Mouse (Mus musculus) liver, embryonic 11.5 days (tissue): ENCODE measurements at regions not wholly inside any gene's neighbourhood (a gene's known extent, or its start where the extent isn't known, plus 50 kb on each side); places are given as distances from the start of the nearest gene placed in this dataset.
A peak's percentile ranks its signal among the peaks of the same experiment; 100 is the strongest.

Experiments
- ATAC-seq: fragments of 200-750 bp; cut with Nextera tagmentation; replicated peaks from 2 replicates; pipeline ENCODE4 v1.8.0; 2017; ENCODE audit warnings: moderate number of reproducible peaks, mild to moderate bottlenecking, moderate TSS enrichment, moderate library complexity; ENCODE audit not compliant: low FRiP score
- DNase-seq: peaks from one replicate; pipeline ENCODE4 v3.0.0-alpha.2; 2017; ENCODE audit warnings: low spot score
- H3K27ac ChIP-seq: fragments of 300-500 bp; sonication (generic); 2 replicates; pipeline ENCODE4 v1.5.1; 2014; ENCODE audit warnings: mild to moderate bottlenecking, low read depth, low read length, control low read depth
- H3K27me3 ChIP-seq: fragments of 300-500 bp; sonication (generic); replicated peaks from 2 replicates; pipeline ENCODE4 v1.6.1; 2014; ENCODE audit warnings: low read length, mixed read lengths; ENCODE audit not compliant: control insufficient read depth, insufficient read depth
- H3K36me3 ChIP-seq: fragments of 300-500 bp; sonication (generic); 2 replicates; pipeline ENCODE4 v1.6.1; 2014; ENCODE audit warnings: mild to moderate bottlenecking, low read length, moderate library complexity, mixed read lengths; ENCODE audit not compliant: control insufficient read depth, insufficient read depth
- H3K4me1 ChIP-seq: fragments of 300-500 bp; sonication (generic); replicated peaks from 2 replicates; pipeline ENCODE4 v1.6.1; 2014; ENCODE audit warnings: low read length, mixed read lengths; ENCODE audit not compliant: control insufficient read depth, insufficient read depth
- H3K4me2 ChIP-seq: fragments of 300-500 bp; sonication (generic); 2 replicates; pipeline ENCODE4 v1.6.1; 2014; ENCODE audit warnings: mild to moderate bottlenecking, control low read depth, moderate library complexity
- H3K4me3 ChIP-seq: fragments of 300-500 bp; sonication (generic); 2 replicates; pipeline ENCODE4 v1.5.1; 2014; ENCODE audit warnings: low read depth, low read length, control low read depth
- H3K9ac ChIP-seq: fragments of 300-500 bp; sonication (generic); 2 replicates; pipeline ENCODE4 v1.6.1; 2014; ENCODE audit warnings: low read depth, low read length, control low read depth
- H3K9me3 ChIP-seq: fragments of 300-500 bp; sonication (generic); 2 replicates; pipeline ENCODE4 v1.6.1; 2016; ENCODE audit warnings: low read length, inconsistent platforms, mixed read lengths; ENCODE audit not compliant: control insufficient read depth
- WGBS: fragments of 180-500 bp; shearing (Covaris S2); extraction: QIAGEN DNeasy Blood & Tissue Kit; methylation state at CpG from one replicate; pipeline ENCODE4 v1.1.7; 2014; 5-methylcytosine and 5-hydroxymethylcytosine counted together

- no peak for DNase-seq
- Histone ChIP-seq H3K27me3 (no peaks in the 10 kb centered on the region), H3K9me3 (no peaks in the 10 kb centered on the region), H3K27ac (no peak overlapping the region), H3K4me1 (no peaks in the 10 kb centered on the region), H3K9ac (no peak overlapping the region), H3K36me3 (no peaks in the 10 kb centered on the region), H3K4me2 (no peak overlapping the region), H3K4me3 (no peak overlapping the region)
- no peak for ATAC-seq
- 84% methylated on average over 6 of the region's 6 CpGs for WGBS
These were observed 83.0 kb downstream of the Zbtb18 start for GRCm38 (mm10) chr1:177525141-177525540.

GRCm38 (mm10) chr1:177531791-177532190, 89.6 kb downstream of the Zbtb18 start:
- WGBS = 44% methylated on average over 2 of the region's 2 CpGs
- Histone ChIP-seq H3K9ac (no peak overlapping the region), H3K4me2 (no peak overlapping the region), H3K4me1 (no peaks in the 10 kb centered on the region), H3K9me3 (no peaks in the 10 kb centered on the region), H3K4me3 (no peak overlapping the region), H3K27ac (no peak overlapping the region), H3K36me3 (no peaks in the 10 kb centered on the region), H3K27me3 (no peaks in the 10 kb centered on the region)
- no peak for ATAC-seq
- no peak for DNase-seq

GRCm38 (mm10) chr1:177532656-177533055, 90.5 kb downstream of the Zbtb18 start:
- no peak for ATAC-seq
- DNase-seq = no peak
- H3K9me3 ChIP-seq = no peaks in the 10 kb centered on the region
- H3K27ac ChIP-seq = no peak overlapping the region
- H3K4me3 ChIP-seq = no peak overlapping the region
- no peak overlapping the region for H3K9ac ChIP-seq
- H3K4me1 ChIP-seq = no peaks in the 10 kb centered on the region
- H3K4me2 ChIP-seq = no peak overlapping the region
- 72% methylated on average over 2 of the region's 2 CpGs for WGBS
- H3K27me3 ChIP-seq = no peaks in the 10 kb centered on the region
- no peaks in the 10 kb centered on the region for H3K36me3 ChIP-seq

GRCm38 (mm10) chr1:177533332-177533731, 91.2 kb downstream of the Zbtb18 start:
- WGBS = 71% methylated on average over 2 of the region's 2 CpGs
- Histone ChIP-seq H3K4me1 (no peaks in the 10 kb centered on the region), H3K36me3 (no peaks in the 10 kb centered on the region), H3K9ac (no peak overlapping the region), H3K4me2 (no peak overlapping the region), H3K4me3 (no peak overlapping the region), H3K27ac (no peak overlapping the region), H3K9me3 (no peaks in the 10 kb centered on the region), H3K27me3 (no peaks in the 10 kb centered on the region)
- DNase-seq (no peak), ATAC-seq (no peak)

- WGBS = 78% methylated on average over 15 of the region's 15 CpGs
- Histone ChIP-seq H3K4me3 (no peak overlapping the region), H3K27me3 (no peaks in the 10 kb centered on the region), H3K36me3 (no peaks in the 10 kb centered on the region), H3K4me2 (no peak overlapping the region), H3K4me1 (no peaks in the 10 kb centered on the region), H3K27ac (no peak overlapping the region), H3K9me3 (no peaks in the 10 kb centered on the region), H3K9ac (no peak overlapping the region)
- DNase-seq = no peak
- ATAC-seq = no peak; the same call in 1 of the 2 replicates
These were observed 103.0 kb downstream of the Zbtb18 start for GRCm38 (mm10) chr1:177545031-177545735.

- Histone ChIP-seq H3K4me2 (no peak overlapping the region), H3K4me3 (no peak overlapping the region), H3K27ac (no peak overlapping the region), H3K9ac (no peak overlapping the region), H3K4me1 (no peaks in the 10 kb centered on the region), H3K36me3 (no peaks in the 10 kb centered on the region), H3K9me3 (no peaks in the 10 kb centered on the region), H3K27me3 (no peaks in the 10 kb centered on the region)
- no peak for DNase-seq
- no peak for ATAC-seq
- 86% methylated on average over 6 of the region's 6 CpGs for WGBS
These were observed 105.6 kb downstream of the Zbtb18 start for GRCm38 (mm10) chr1:177547716-177548115.

GRCm38 (mm10) chr1:177555471-177556291, 113.5 kb downstream of the Zbtb18 start:
- Histone ChIP-seq H3K36me3 (no peaks in the 10 kb centered on the region), H3K27ac (no peak overlapping the region), H3K9ac (no peak overlapping the region), H3K4me2 (peak overlapping the region; percentile 15; the same call in 1 of the 2 replicates), H3K9me3 (no peaks in the 10 kb centered on the region), H3K4me3 (no peak overlapping the region), H3K27me3 (no peaks in the 10 kb centered on the region), H3K4me1 (no peaks in the 10 kb centered on the region)
- ATAC-seq = peak; percentile 58
- WGBS = 52% methylated on average over 15 of the region's 15 CpGs
- DNase-seq = peak; percentile 36

- Histone ChIP-seq H3K4me2 (no peak overlapping the region), H3K4me3 (no peak overlapping the region), H3K36me3 (no peaks in the 10 kb centered on the region), H3K27me3 (no peaks in the 10 kb centered on the region), H3K9me3 (no peaks in the 10 kb centered on the region), H3K4me1 (no peaks in the 10 kb centered on the region), H3K9ac (no peak overlapping the region), H3K27ac (no peak overlapping the region)
- ATAC-seq (no peak; the same call in 1 of the 2 replicates), DNase-seq (no peak)
- 56% methylated on average over 6 of the region's 6 CpGs for WGBS
These were observed 115.3 kb downstream of the Zbtb18 start for GRCm38 (mm10) chr1:177557432-177557831.

- 77% methylated on average over 4 of the region's 4 CpGs for WGBS
- Histone ChIP-seq H3K4me2 (no peak overlapping the region), H3K4me3 (no peak overlapping the region), H3K9me3 (no peaks in the 10 kb centered on the region), H3K4me1 (no peaks in the 10 kb centered on the region), H3K9ac (no peak overlapping the region), H3K27ac (no peak overlapping the region), H3K36me3 (no peaks in the 10 kb centered on the region), H3K27me3 (no peaks in the 10 kb centered on the region)
- no peak for ATAC-seq
- no peak for DNase-seq
These were observed 115.7 kb downstream of the Zbtb18 start for GRCm38 (mm10) chr1:177557856-177558255.
